Mouse (Mus musculus) bone marrow macrophage, adult 2 months (primary cell): ENCODE measurements at regions not wholly inside any gene's neighbourhood (a gene's known extent, or its start where the extent isn't known, plus 50 kb on each side); places are given as distances from the start of the nearest gene placed in this dataset.

Experiments used
- CTCF ChIP-seq: IDR thresholded peaks from 2 replicates; pipeline ENCODE4 v1.5.1; 2012; ENCODE audit warnings: low read depth, mild to moderate bottlenecking, low read length, moderate library complexity
- POLR2A ChIP-seq: IDR thresholded peaks from 2 replicates; pipeline ENCODE4 v1.6.1; 2012; ENCODE audit warnings: mild to moderate bottlenecking, low read depth, low read length, borderline replicate concordance

DNA sequence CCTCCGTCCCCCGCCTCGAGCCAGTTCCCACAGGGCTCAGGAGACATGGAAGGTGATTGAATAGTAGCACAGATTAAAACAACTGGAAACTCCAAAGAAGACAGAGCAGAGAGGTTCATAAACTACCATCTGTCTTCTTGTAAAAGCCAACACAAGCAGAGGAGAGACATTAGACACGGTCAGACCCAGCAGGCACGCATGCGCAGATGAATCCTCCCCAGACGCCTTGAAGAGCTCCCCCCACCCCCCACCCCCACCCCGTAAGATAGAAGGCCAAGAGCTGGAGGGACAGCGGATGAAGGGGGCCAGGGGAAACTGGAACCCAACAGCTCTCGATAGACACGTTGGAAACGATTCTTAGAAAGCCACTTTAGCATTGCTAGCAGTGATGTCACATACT lies 101.2 kb downstream of the Cdc5l start:
- TF ChIP-seq POLR2A (no peak), CTCF (no peak)
